Mouse (Mus musculus) spleen, adult 10 weeks (tissue): ENCODE measurements around the gene Trim63. TPM values are rescaled to one million over a fixed set of nuclear protein-coding genes. Genes with fewer than 3 reads are reported as not detected.

Experiments
- polyA plus RNA-seq: library from polyadenylated mRNA; stranded (reverse); fragments of 350-450 nt; fragmentation: Illumina TruSeq; extraction: RNeasy Lipid Tissue Mini Kit (QIAGEN cat#74804); gene quantifications from one replicate; pipeline ENCODE4 v1.2.3, GENCODE M21; 2015; ENCODE audit warnings: low replicate concordance; ENCODE audit not compliant: insufficient read depth

Trim63 gene
- polyA plus RNA-seq, result 0.50 TPM

DNA sequence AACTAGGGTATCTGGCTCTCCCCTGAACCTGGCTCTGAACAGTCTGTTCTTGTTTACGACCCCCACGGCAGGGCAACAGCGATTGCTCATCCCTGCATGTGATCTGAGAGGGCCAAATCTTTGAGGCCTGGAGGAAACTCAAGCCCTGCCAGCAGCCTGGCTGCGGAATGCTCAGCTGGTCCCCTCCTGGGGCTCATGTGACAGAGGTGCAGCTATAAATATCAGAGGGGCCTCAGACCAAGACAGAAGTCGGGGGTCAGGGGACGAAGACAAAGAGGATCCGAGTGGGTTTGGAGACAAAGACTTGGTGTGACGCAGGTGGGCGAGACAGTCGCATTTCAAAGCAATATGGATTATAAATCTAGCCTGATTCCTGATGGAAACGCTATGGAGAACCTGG, at the start of gene Trim63:
Gene Trim63 (plus strand): TSS at position 245 of the 400 bp plus-strand sequence.

DNA sequence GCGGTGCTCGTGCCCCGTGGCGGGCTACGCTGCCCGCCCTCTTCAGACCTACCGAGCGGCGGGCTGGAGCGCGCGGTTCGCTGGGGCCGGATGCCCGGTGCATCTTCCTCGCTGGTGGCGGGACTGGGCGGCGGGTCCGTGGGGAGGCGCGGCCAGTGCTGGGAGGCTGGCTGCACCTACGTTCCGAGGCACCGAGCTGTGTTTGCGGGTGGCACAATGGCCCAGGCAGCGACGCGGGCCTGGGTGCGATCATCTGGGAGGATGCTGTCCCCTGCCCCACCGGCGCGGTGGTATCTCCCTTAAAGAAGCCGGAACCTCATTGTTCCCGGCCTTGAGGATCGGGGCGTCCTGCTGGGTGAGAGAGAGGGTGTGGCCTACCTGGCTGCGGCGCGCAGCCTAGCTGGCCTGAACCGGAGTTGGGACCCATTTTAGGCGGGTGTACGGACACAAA, 27.3 kb upstream of the Trim63 start, which contains the start of gene Pdik1l:
Gene Pdik1l (minus strand): TSS at position 321 of the 451 bp plus-strand sequence.

DNA sequence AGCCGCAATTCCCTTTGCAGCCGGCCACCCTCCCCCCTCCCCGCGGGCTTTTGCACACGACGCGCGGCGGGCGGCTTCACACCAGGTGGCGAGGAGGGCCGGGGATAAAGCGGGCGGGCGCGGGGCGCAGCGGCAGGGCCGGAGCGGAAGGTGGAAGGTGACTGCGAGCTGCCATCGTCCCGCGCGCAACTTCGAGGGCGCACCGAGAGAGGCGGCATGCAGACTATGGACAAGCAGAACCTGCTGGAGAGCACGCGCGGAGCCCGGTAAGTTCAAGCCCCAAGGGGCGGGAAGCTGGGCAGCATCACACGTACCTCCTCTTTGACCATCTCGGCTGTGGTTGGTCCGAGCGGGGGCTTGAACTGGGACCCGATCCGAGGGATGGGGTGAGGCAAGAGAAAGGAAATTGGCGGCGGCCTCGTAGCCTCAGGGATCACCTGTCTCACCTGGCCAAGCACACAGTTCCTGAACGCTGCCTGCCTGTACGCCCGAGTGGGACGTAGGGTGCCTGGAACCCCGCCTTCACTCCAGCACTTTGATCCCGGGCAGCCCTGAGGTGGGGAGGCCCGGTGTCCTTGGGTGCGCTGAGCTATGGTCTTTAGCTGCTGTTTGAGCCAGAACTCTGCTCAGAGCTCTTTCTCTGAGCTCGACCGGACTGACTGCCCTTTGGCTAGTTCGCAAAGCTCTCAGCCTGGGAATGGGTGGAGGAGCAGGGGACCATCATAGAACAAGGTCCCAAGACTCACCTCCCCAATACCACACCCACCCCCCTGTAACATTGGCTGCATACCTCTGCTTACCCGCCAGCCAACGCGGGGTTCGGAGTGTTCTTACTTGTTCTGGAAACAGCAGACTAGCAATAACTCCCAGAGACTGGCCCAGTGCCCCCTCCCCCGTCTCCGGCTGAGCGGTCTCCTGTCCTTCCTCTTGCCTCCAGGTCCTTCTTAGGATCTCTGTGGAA, 28.4 kb downstream of the Trim63 start, which contains the start of gene Slc30a2:
Gene Slc30a2 (plus strand): TSS at position 111 of the 961 bp plus-strand sequence.

Other genes with a start within 250 kb of the Trim63 start
- gene Cd52, start 220.0 kb upstream of the Trim63 start, polyA plus RNA-seq, result 2,441 TPM
- 10.4 TPM for gene Ubxn11, start 212.6 kb upstream of the Trim63 start, polyA plus RNA-seq
- 432 TPM for gene Sh3bgrl3, start 186.3 kb upstream of the Trim63 start, polyA plus RNA-seq
- 23.9 TPM for gene Cep85, start 128.0 kb upstream of the Trim63 start, polyA plus RNA-seq
- gene Gm7534, start 112.1 kb upstream of the Trim63 start, polyA plus RNA-seq, result not detected
- gene Catsper4, start 87.7 kb upstream of the Trim63 start, polyA plus RNA-seq, result not detected
- not detected for gene Cnksr1, start 76.7 kb upstream of the Trim63 start, polyA plus RNA-seq
- gene E130218I03Rik, start 71.5 kb upstream of the Trim63 start, polyA plus RNA-seq, result not detected
- gene Zfp593, start 69.5 kb upstream of the Trim63 start, polyA plus RNA-seq, result 4.3 TPM
- gene Gm30191, start 68.2 kb upstream of the Trim63 start, polyA plus RNA-seq, result not detected
- gene Grrp1, start 61.0 kb upstream of the Trim63 start, polyA plus RNA-seq, result 0.26 TPM
- gene Pdik1l, start 27.2 kb upstream of the Trim63 start, polyA plus RNA-seq, result 22.6 TPM
- gene Slc30a2, start 28.1 kb downstream of the Trim63 start, polyA plus RNA-seq, result 2.0 TPM
- gene Extl1, start 68.7 kb downstream of the Trim63 start, polyA plus RNA-seq, result 6.7 TPM
- gene Pafah2, start 81.2 kb downstream of the Trim63 start, polyA plus RNA-seq, result 3.3 TPM
- gene Stmn1, start 153.2 kb downstream of the Trim63 start, polyA plus RNA-seq, result 122 TPM
- gene Paqr7, start 181.6 kb downstream of the Trim63 start, polyA plus RNA-seq, result 6.8 TPM
- 2.6 TPM for gene Aunip, start 195.9 kb downstream of the Trim63 start, polyA plus RNA-seq
- gene Mtfr1l, start 220.3 kb downstream of the Trim63 start, polyA plus RNA-seq, result 54.0 TPM
- 6.6 TPM for gene Selenon, start 237.0 kb downstream of the Trim63 start, polyA plus RNA-seq